Mouse (Mus musculus) small intestine, adult 2 months (tissue): ENCODE measurements around the gene Zfp511.

ENCODE experiments used
- CTCF ChIP-seq: fragments of 200-500 bp; IDR thresholded peaks from 2 replicates; pipeline ENCODE4 v1.5.1; 2012; ENCODE audit warnings: low read depth, mild to moderate bottlenecking, control low read depth, inconsistent platforms, low read length, moderate library complexity, mixed read lengths; ENCODE audit not compliant: insufficient replicate concordance, insufficient read length; ENCODE audit errors: extremely low read depth
- POLR2A ChIP-seq: fragments of 200-500 bp; IDR thresholded peaks from 2 replicates; pipeline ENCODE4 v1.6.1; 2012; ENCODE audit warnings: low read depth, mild to moderate bottlenecking, control low read depth, inconsistent platforms, low read length, moderate library complexity

DNA sequence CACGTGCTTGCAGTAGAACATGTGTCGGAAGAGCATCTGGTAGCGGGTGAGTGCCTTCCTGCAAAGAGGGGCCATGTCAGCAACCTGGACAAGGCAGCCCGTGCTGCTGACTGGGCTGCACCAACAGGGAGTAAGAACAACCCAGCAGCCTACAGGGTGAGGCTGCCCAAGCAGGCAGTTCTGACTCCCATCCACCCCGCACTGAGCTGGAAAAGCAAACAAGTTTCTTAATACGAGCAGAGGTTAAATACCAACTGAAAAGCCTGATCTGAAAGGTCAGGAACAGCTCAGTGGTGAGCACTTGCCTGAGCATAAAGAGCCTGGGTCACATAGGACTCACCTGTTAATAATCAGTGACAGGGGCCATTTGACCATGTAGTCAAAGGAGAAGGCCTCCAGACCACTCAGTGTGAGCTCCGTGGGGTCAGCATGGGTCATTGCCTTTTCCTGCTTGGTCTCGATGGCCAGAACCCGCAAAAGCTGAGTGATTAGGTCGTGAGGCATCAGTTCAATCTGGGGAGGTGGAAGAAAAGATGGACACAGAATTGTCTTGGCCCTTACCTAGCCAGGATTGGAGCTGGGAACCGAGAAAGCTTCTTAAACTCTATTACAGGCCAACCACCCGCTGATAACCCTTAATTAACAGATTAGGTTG, 35.0 kb upstream of the Zfp511 start:
- no peak for TF ChIP-seq CTCF
- no peak for TF ChIP-seq POLR2A
